ENCODE assay signal across 22 mouse cellular contexts in the genomic region with DNA sequence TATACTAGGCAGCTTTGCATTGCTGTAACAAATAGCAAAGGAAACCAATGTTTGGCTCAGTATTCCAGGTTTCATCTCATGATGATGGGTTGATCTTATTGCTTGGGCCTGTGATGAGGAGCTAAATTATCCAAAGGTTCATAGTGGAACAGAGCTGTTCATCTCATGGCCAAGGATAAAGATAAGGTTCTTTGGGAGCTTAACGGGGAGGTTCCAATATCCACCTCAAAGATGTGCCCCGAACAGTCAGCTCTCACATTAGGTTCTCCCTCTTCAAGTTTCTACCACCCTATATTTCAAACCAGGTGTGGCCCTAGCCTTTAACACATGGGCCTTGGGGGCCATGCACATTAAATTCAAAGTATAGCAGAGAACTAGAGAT. TPM values are rescaled to one million over a fixed set of nuclear protein-coding genes. Genes with fewer than 3 reads are reported as not detected.
DNase-seq lines count a peak whose midpoint lies in the region; ATAC-seq and TF ChIP-seq lines count a peak whose summit lies in the region.
"Had no signal": no experiment of that assay in that cellular context is flagged by ENCODE, and none has a peak within 500 bp of the region (broad histone marks: within the 10 kb centered on the region; RNA-seq: fewer than 3 reads in every experiment).

No protein-coding gene starts in this region.

- ATAC-seq in heart, embryonic 12.5 days (ENCODE audit: insufficient number of reproducible peaks, low FRiP score) = peak; percentile 29
- ATAC-seq in G1E (ENCODE audit: extremely low read depth, insufficient number of reproducible peaks, low FRiP score, poor library complexity, severe bottlenecking) = peak; percentile 22
- peak; percentile 74 for ATAC-seq in liver, embryonic 14.5 days (ENCODE audit: insufficient read depth)
- no peak for ATAC-seq in kidney, embryonic 15.5 days (replicated peaks; ENCODE audit: low FRiP score)
- ATAC-seq: forebrain, embryonic 13.5 days; midbrain, embryonic 13.5 days had no signal

- no peak for TF ChIP-seq POLR2A in thymus, adult 2 months (IDR thresholded peaks at IDR 0.05; ENCODE audit: control insufficient read depth, extremely low read depth, insufficient read depth, low read length, poor library complexity)

- no peak for TF ChIP-seq EP300 in liver, embryonic 14.5 days (IDR thresholded peaks at IDR 0.05; ENCODE audit: low read depth)

- 0 out of 2 replicates have a peak, but pooled peaks cover 3% of the 10 kb centered on the region for H3K36me3 ChIP-seq in heart, embryonic 12.5 days
- H3K36me3 ChIP-seq in G1E (replicated peaks) = peaks cover 5% of the 10 kb centered on the region
- H3K36me3 ChIP-seq in erythroblast, embryonic 14.5 days (ENCODE audit: control insufficient read depth) = peaks cover 75% of the 10 kb centered on the region
- H3K36me3 ChIP-seq in liver, embryonic 14.5 days (replicated peaks; ENCODE audit: control insufficient read depth, insufficient read depth, low read depth) = no peaks in the 10 kb centered on the region; the same call in 1 of the 2 replicates
- H3K36me3 ChIP-seq in thymus, adult 2 months (ENCODE audit: control insufficient read depth, insufficient read depth, low read length) = no peaks in the 10 kb centered on the region
- H3K36me3 ChIP-seq in kidney, embryonic 15.5 days = no peaks in the 10 kb centered on the region
- H3K36me3 ChIP-seq: embryonic facial prominence, embryonic 15.5 days; hindbrain, embryonic 12.5 days; limb, embryonic 12.5 days; lung, embryonic 15.5 days; neural tube, embryonic 12.5 days had no signal

- H3K9me3 ChIP-seq in heart, embryonic 12.5 days (replicated peaks) = no peaks in the 10 kb centered on the region
- no peaks in the 10 kb centered on the region for H3K9me3 ChIP-seq in G1E (replicated peaks)
- 0 out of 2 replicates have a peak, but pooled peaks cover 3% of the 10 kb centered on the region for H3K9me3 ChIP-seq in erythroblast, embryonic 14.5 days (ENCODE audit: control insufficient read depth, low read length)
- H3K9me3 ChIP-seq in liver, embryonic 14.5 days (ENCODE audit: control insufficient read depth, low read length) = no peaks in the 10 kb centered on the region
- no peaks in the 10 kb centered on the region for H3K9me3 ChIP-seq in kidney, embryonic 15.5 days (replicated peaks)
- H3K9me3 ChIP-seq: embryonic facial prominence, embryonic 15.5 days; forebrain, embryonic 13.5 days; hindbrain, embryonic 12.5 days; limb, embryonic 12.5 days; lung, embryonic 15.5 days; midbrain, embryonic 13.5 days; neural tube, embryonic 12.5 days had no signal

- no peaks in the 10 kb centered on the region for H3K27me3 ChIP-seq in heart, embryonic 12.5 days (replicated peaks)
- no peaks in the 10 kb centered on the region for H3K27me3 ChIP-seq in G1E (ENCODE audit: insufficient read depth, low read length)
- no peaks in the 10 kb centered on the region for H3K27me3 ChIP-seq in erythroblast, embryonic 14.5 days (ENCODE audit: control insufficient read depth)
- H3K27me3 ChIP-seq in liver, embryonic 14.5 days (ENCODE audit: control insufficient read depth, insufficient read depth, low read length) = no peaks in the 10 kb centered on the region
- no peaks in the 10 kb centered on the region for H3K27me3 ChIP-seq in thymus, adult 2 months (ENCODE audit: control insufficient read depth, insufficient read depth, low read length)
- H3K27me3 ChIP-seq in kidney, embryonic 15.5 days = no peaks in the 10 kb centered on the region
- H3K27me3 ChIP-seq: embryonic facial prominence, embryonic 15.5 days; forebrain, embryonic 13.5 days; hindbrain, embryonic 12.5 days; limb, embryonic 12.5 days; lung, embryonic 15.5 days; midbrain, embryonic 13.5 days; neural tube, embryonic 12.5 days had no signal

- H3K27ac ChIP-seq in heart, embryonic 12.5 days (ENCODE audit: poor library complexity, severe bottlenecking) = peak overlapping the region; percentile 49
- peak overlapping the region; percentile 99 for H3K27ac ChIP-seq in liver, embryonic 14.5 days
- no peak overlapping the region for H3K27ac ChIP-seq in thymus, adult 2 months (ENCODE audit: control insufficient read depth, insufficient read depth, low read length)
- no peak overlapping the region for H3K27ac ChIP-seq in kidney, embryonic 15.5 days
- H3K27ac ChIP-seq: embryonic facial prominence, embryonic 15.5 days; forebrain, embryonic 13.5 days; hindbrain, embryonic 12.5 days; limb, embryonic 12.5 days; lung, embryonic 15.5 days; macrophage; midbrain, embryonic 13.5 days; neural tube, embryonic 12.5 days had no signal

- no peak overlapping the region for H3K4me2 ChIP-seq in heart, embryonic 12.5 days
- peak overlapping the region; percentile 60 for H3K4me2 ChIP-seq in liver, embryonic 14.5 days (ENCODE audit: low read depth)
- H3K4me2 ChIP-seq in kidney, embryonic 15.5 days = no peak overlapping the region
- H3K4me2 ChIP-seq: embryonic facial prominence, embryonic 15.5 days; forebrain, embryonic 13.5 days; hindbrain, embryonic 12.5 days; limb, embryonic 12.5 days; lung, embryonic 15.5 days; midbrain, embryonic 13.5 days; neural tube, embryonic 12.5 days had no signal

- H3K4me1 ChIP-seq in heart, embryonic 12.5 days (replicated peaks) = peaks cover 5% of the 10 kb centered on the region
- H3K4me1 ChIP-seq in G1E (ENCODE audit: insufficient read depth, low read depth, low read length) = peaks cover 37% of the 10 kb centered on the region
- H3K4me1 ChIP-seq in erythroblast, embryonic 14.5 days (ENCODE audit: control insufficient read depth) = peaks cover 76% of the 10 kb centered on the region
- peaks cover 39 to 47% of the 10 kb centered on the region in 2 experiments for H3K4me1 ChIP-seq in liver, embryonic 14.5 days (replicated peaks; ENCODE audit: control insufficient read depth in 2 of 2, insufficient read depth in 2 of 2, low read length in 1 of 2)
- H3K4me1 ChIP-seq in thymus, adult 2 months (replicated peaks; ENCODE audit: control insufficient read depth, insufficient read depth, low read length) = no peaks in the 10 kb centered on the region; the same call in 1 of the 2 replicates
- H3K4me1 ChIP-seq in kidney, embryonic 15.5 days = no peaks in the 10 kb centered on the region
- H3K4me1 ChIP-seq: embryonic facial prominence, embryonic 15.5 days; forebrain, embryonic 13.5 days; hindbrain, embryonic 12.5 days; limb, embryonic 12.5 days; lung, embryonic 15.5 days; midbrain, embryonic 13.5 days; neural tube, embryonic 12.5 days had no signal

- WGBS in heart, embryonic 12.5 days = 85% methylated on average over 2 of the region's 2 CpGs
- 16% methylated on average over 2 of the region's 2 CpGs for WGBS in liver, embryonic 14.5 days (ENCODE audit: insufficient replicate concordance)
- 95% methylated on average over 2 of the region's 2 CpGs for WGBS in thymus, adult 2 months
- WGBS in kidney, embryonic 15.5 days = 92% methylated on average over 2 of the region's 2 CpGs

- H3K4me3 ChIP-seq in heart, embryonic 12.5 days = no peak overlapping the region
- no peak overlapping the region; the same call in 1 of the 2 replicates for H3K4me3 ChIP-seq in G1E (ENCODE audit: low read depth, low read length)
- peak overlapping the region; percentile 2 for H3K4me3 ChIP-seq in erythroblast, embryonic 14.5 days (replicated peaks)
- no peak overlapping the region for H3K4me3 ChIP-seq in liver, embryonic 14.5 days (ENCODE audit: insufficient read depth in 1 of 2, low read depth in 2 of 2, low read length in 2 of 2)
- H3K4me3 ChIP-seq in thymus, adult 2 months (ENCODE audit: control insufficient read depth, insufficient read depth, low read length) = no peak overlapping the region
- no peak overlapping the region for H3K4me3 ChIP-seq in kidney, embryonic 15.5 days (replicated peaks)
- H3K4me3 ChIP-seq: embryonic facial prominence, embryonic 15.5 days; forebrain, embryonic 13.5 days; hindbrain, embryonic 12.5 days; limb, embryonic 12.5 days; lung, embryonic 15.5 days; midbrain, embryonic 13.5 days; neural tube, embryonic 12.5 days had no signal

- H3K9ac ChIP-seq in heart, embryonic 12.5 days = no peak overlapping the region
- peak overlapping the region; percentile 67 for H3K9ac ChIP-seq in liver, embryonic 14.5 days (replicated peaks)
- H3K9ac ChIP-seq in kidney, embryonic 15.5 days = no peak overlapping the region
- H3K9ac ChIP-seq: embryonic facial prominence, embryonic 15.5 days; forebrain, embryonic 13.5 days; hindbrain, embryonic 12.5 days; limb, embryonic 12.5 days; lung, embryonic 15.5 days; midbrain, embryonic 13.5 days; neural tube, embryonic 12.5 days had no signal

- no peak for DNase-seq in heart, postnatal 4 days
- no peak for DNase-seq in G1E (ENCODE audit: low spot score)
- peak in 2 of 3 experiments; percentile 42 to 54 for DNase-seq in liver, embryonic 14.5 days (ENCODE audit: low read depth in 3 of 3, low spot score in 3 of 3)
- no peak for DNase-seq in thymus, adult 2 months
- no peak for DNase-seq in frontal cortex, postnatal 36 days (ENCODE audit: low spot score in 2 of 2)
- DNase-seq: adrenal gland, postnatal 36 days; cerebellum, adult 18-20 months; kidney, adult 9 months; kidney, postnatal 4 days; layer of hippocampus, adult 9-11 months; right cerebral cortex, adult 18-20 months had no signal

- TF ChIP-seq CTCF in G1E (IDR thresholded peaks at IDR 0.05; ENCODE audit: low read depth, low read length) = no peak
- no peak for TF ChIP-seq CTCF in liver, embryonic 14.5 days (IDR thresholded peaks at IDR 0.05; ENCODE audit: low read depth)
- TF ChIP-seq CTCF in thymus, adult 2 months (IDR thresholded peaks at IDR 0.05; ENCODE audit: borderline replicate concordance, control insufficient read depth, extremely low read depth, insufficient read depth, low read length, poor library complexity) = no peak

RNA-seq across cellular contexts. Expression of a gene that starts 43.4 kb away (rescaled TPM):
- polyA plus RNA-seq in heart, embryonic 12.5 days (2016; fragmentation: Nextera tagmentation; extraction: Ambion mirVana) = 18.7 and 21.1 TPM in 2 replicates
- total RNA-seq in heart, postnatal 4 days (2021) = 10 to 100 TPM; 23.6 to 26.0 TPM
- 33.8 and 34.4 TPM in 2 replicates for total RNA-seq in G1E (2014; fragmentation: Nextera tagmentation)
- total RNA-seq in G1E (2017) = 25.3 and 26.2 TPM in 2 replicates
- polyA plus RNA-seq in G1E (2012) = 22.1 and 23.3 TPM in 2 replicates
- polyA plus RNA-seq in erythroblast, embryonic 14.5 days (2012) = 3.2 and 3.5 TPM in 2 replicates
- 4.9 and 7.1 TPM in 2 replicates for polyA plus RNA-seq in liver, embryonic 14.5 days (2012; rRNA removed)
- polyA plus RNA-seq in liver, embryonic 14.5 days (2014; fragmentation: Nextera tagmentation; extraction: Ambion mirVana) = 13.5 and 14.6 TPM in 2 replicates
- polyA plus RNA-seq in thymus, adult 2 months (2012; rRNA removed) = 4.3 and 5.2 TPM in 2 replicates
- polyA plus RNA-seq in kidney, embryonic 15.5 days (2015; fragmentation: Nextera tagmentation; extraction: Ambion mirVana) = 33.6 and 34.6 TPM in 2 replicates

RNA-seq across cellular contexts. Expression of a gene that starts 53.9 kb away (rescaled TPM):
- 25.1 and 26.1 TPM in 2 replicates for polyA plus RNA-seq in heart, embryonic 12.5 days (2016; fragmentation: Nextera tagmentation; extraction: Ambion mirVana)
- 10 to 100 TPM; 15.9 to 18.5 TPM for total RNA-seq in heart, postnatal 4 days (2021)
- total RNA-seq in G1E (2014; fragmentation: Nextera tagmentation) (10.8 and 12.0 TPM in 2 replicates), G1E (2017) (21.0 and 23.0 TPM in 2 replicates)
- polyA plus RNA-seq in G1E (2012) = 13.8 and 20.6 TPM in 2 replicates
- 1.0 and 1.7 TPM in 2 replicates for polyA plus RNA-seq in erythroblast, embryonic 14.5 days (2012)
- polyA plus RNA-seq in liver, embryonic 14.5 days (2012; rRNA removed) = 3.5 and 4.7 TPM in 2 replicates
- polyA plus RNA-seq in liver, embryonic 14.5 days (2014; fragmentation: Nextera tagmentation; extraction: Ambion mirVana) = 6.9 and 7.6 TPM in 2 replicates
- polyA plus RNA-seq in thymus, adult 2 months (2012; rRNA removed) = 6.2 and 7.4 TPM in 2 replicates
- 23.1 and 23.4 TPM in 2 replicates for polyA plus RNA-seq in kidney, embryonic 15.5 days (2015; fragmentation: Nextera tagmentation; extraction: Ambion mirVana)

Comparison
In these comparisons a context has a peak if more than half of its experiments do, and no peak if none do; other contexts are left out.
1. H3K27ac ChIP-seq: peak in heart, embryonic 12.5 days (single experiment) and liver, embryonic 14.5 days (single experiment); none in thymus, adult 2 months (single experiment) and kidney, embryonic 15.5 days (single experiment).
2. DNase-seq: peak in liver, embryonic 14.5 days (2 of 3); none in heart, postnatal 4 days (single experiment), G1E (single experiment), thymus, adult 2 months (single experiment) and frontal cortex, postnatal 36 days (0 of 2).